Mouse (Mus musculus): ENCODE results near the gene Fras1. TPM values are rescaled to one million over a fixed set of nuclear protein-coding genes. Genes with fewer than 3 reads are reported as not detected.

Fras1 gene
- total RNA-seq, 2 experiments from 2014 or later: 21.1 to 24.8 TPM

Other genes starting within 250 kb of the Fras1 start
- 10 to 100 TPM; 68.5 to 72.6 TPM for gene Cnot6l, start 209.8 kb upstream of the Fras1 start, total RNA-seq (2021)
- gene Mrpl1, start 164.5 kb upstream of the Fras1 start, total RNA-seq (2021): 10 to 100 TPM; 15.7 to 16.5 TPM